Mouse (Mus musculus) frontal cortex, adult 2 months (tissue): ENCODE results near the gene Eid1. TPM values are rescaled to one million over a fixed set of nuclear protein-coding genes. Genes with fewer than 3 reads are reported as not detected.

ENCODE experiments used
- polyA plus RNA-seq: library from polyadenylated mRNA; depleted of rRNA; stranded (reverse); fragments of >200 nt; gene quantifications from 2 replicates; pipeline ENCODE4 v1.2.3, GENCODE M21; 2012; rRNA removed

Gene Eid1
- polyA plus RNA-seq, 1 experiment = 188 TPM

Other genes starting within 250 kb of the Eid1 start
- 0.04 and 0.13 TPM in 2 replicates for gene Gm9913, start 168.0 kb upstream of the Eid1 start, polyA plus RNA-seq
- gene Fbn1, start 165.1 kb upstream of the Eid1 start, polyA plus RNA-seq = 1.6 and 1.7 TPM in 2 replicates
- gene Cep152, start 48.0 kb upstream of the Eid1 start, polyA plus RNA-seq = 1.8 and 2.2 TPM in 2 replicates
- gene Shc4, start 51.1 kb downstream of the Eid1 start, polyA plus RNA-seq = 4.8 and 5.0 TPM in 2 replicates
- gene Secisbp2l, start 109.8 kb downstream of the Eid1 start, polyA plus RNA-seq = 34.3 and 36.8 TPM in 2 replicates
- 21.8 and 22.8 TPM in 2 replicates for gene Galk2, start 186.0 kb downstream of the Eid1 start, polyA plus RNA-seq
- gene Cops2, start 186.0 kb downstream of the Eid1 start, polyA plus RNA-seq = 88.0 and 106 TPM in 2 replicates